Mouse (Mus musculus) liver, postnatal 0 days (tissue): ENCODE results near the gene Add1. TPM values are rescaled to one million over a fixed set of nuclear protein-coding genes. Genes with fewer than 3 reads are reported as not detected.
A peak's percentile ranks its signal among the peaks of the same experiment; 100 is the strongest.

Experiments
- ATAC-seq: fragments of 200-750 bp; cut with Nextera tagmentation; 2 replicates; pipeline ENCODE4 v1.8.0; 2017; ENCODE audit warnings: mild to moderate bottlenecking, moderate library complexity
- DNase-seq: peaks from one replicate; pipeline ENCODE4 v3.0.0-alpha.2; 2016
- H3K27ac ChIP-seq: fragments of 300-500 bp; sonication (generic); 2 replicates; pipeline ENCODE4 v1.5.1; 2014; ENCODE audit warnings: antibody characterized with exemption, moderate library complexity, mild to moderate bottlenecking, low read depth
- H3K27me3 ChIP-seq: fragments of 300-500 bp; sonication (generic); 2 replicates; pipeline ENCODE4 v1.6.1; 2014; ENCODE audit warnings: low read length, control low read depth, mixed read lengths; ENCODE audit not compliant: insufficient read depth
- H3K36me3 ChIP-seq: fragments of 300-500 bp; sonication (generic); replicated peaks from 2 replicates; pipeline ENCODE4 v1.6.1; 2014; ENCODE audit warnings: mild to moderate bottlenecking, control low read depth, low read length, moderate library complexity, mixed read lengths; ENCODE audit not compliant: insufficient read depth
- H3K4me1 ChIP-seq: fragments of 300-500 bp; sonication (generic); 2 replicates; pipeline ENCODE4 v1.6.1; 2014; ENCODE audit warnings: antibody characterized with exemption, mild to moderate bottlenecking, control low read depth; ENCODE audit not compliant: insufficient read depth
- H3K4me2 ChIP-seq: fragments of 300-500 bp; sonication (generic); 2 replicates; pipeline ENCODE4 v1.6.1; 2014; ENCODE audit warnings: low read depth, mild to moderate bottlenecking, low read length, moderate library complexity, mixed read lengths
- H3K4me3 ChIP-seq: fragments of 300-500 bp; sonication (generic); 2 replicates; pipeline ENCODE4 v1.5.1; 2014; ENCODE audit warnings: low read depth, low read length
- H3K9ac ChIP-seq: fragments of 300-500 bp; sonication (generic); replicated peaks from 2 replicates; pipeline ENCODE4 v1.6.1; 2014; ENCODE audit warnings: mild to moderate bottlenecking, moderate library complexity
- H3K9me3 ChIP-seq: fragments of 300-500 bp; sonication (generic); 2 replicates; pipeline ENCODE4 v1.6.1; 2016; ENCODE audit warnings: mild to moderate bottlenecking, control low read depth, low read length, mixed read lengths
- CTCF ChIP-seq: sonication (generic); IDR thresholded peaks from 2 replicates; pipeline ENCODE4 v1.5.1; 2016; ENCODE audit warnings: antibody characterized with exemption, low read depth
- EP300 ChIP-seq: IDR thresholded peaks from 2 replicates; pipeline ENCODE4 v1.6.1; 2016; ENCODE audit warnings: antibody characterized with exemption, low read depth, mild to moderate bottlenecking
- WGBS: fragments of 180-500 bp; shearing (Covaris S2); extraction: QIAGEN DNeasy Blood & Tissue Kit; methylation state at CpG from one replicate; pipeline ENCODE4 v1.1.7; 2014; ENCODE audit not compliant: insufficient replicate concordance; 5-methylcytosine and 5-hydroxymethylcytosine counted together
- polyA plus RNA-seq: library from polyadenylated mRNA; unstranded; fragments of >200 nt; fragmentation: Nextera tagmentation; extraction: Ambion mirVana; gene quantifications from 2 replicates; pipeline ENCODE4 v1.2.1, GENCODE M21; 2015

The Add1 gene
- 52.0 and 54.8 TPM in 2 replicates for polyA plus RNA-seq

GRCm38 (mm10) chr5:34573268-34574221, at the start of gene Add1:
Add1 (plus strand) TSS chr5:34573664.
- Histone ChIP-seq H3K36me3 (peaks cover 6% of the 10 kb centered on the region; the same call in 1 of the 2 replicates), H3K9ac (peak within 1 kb of the TSS; percentile 99), H3K4me3 (peak within 1 kb of the TSS; percentile 99), H3K4me1 (peaks cover 44% of the 10 kb centered on the region), H3K27ac (peak within 1 kb of the TSS; percentile 99), H3K9me3 (no peaks in the 10 kb centered on the region), H3K27me3 (no peaks in the 10 kb centered on the region), H3K4me2 (peak within 1 kb of the TSS; percentile 76)
- ATAC-seq, result peak; percentile 96
- TF ChIP-seq CTCF (peak; percentile 18; the same call in 1 of the 2 replicates), EP300 (peak; percentile 81)
- peak; percentile 97 for DNase-seq
- 1% methylated on average over 67 of the region's 84 CpGs for WGBS

GRCm38 (mm10) chr5:34523958-34524485, 49.4 kb upstream of the Add1 start:
- H3K9ac ChIP-seq, result no peak overlapping the region
- 44% methylated on average over 4 of the region's 4 CpGs for WGBS
- no peak for DNase-seq

GRCm38 (mm10) chr5:34524511-34524910, 49.0 kb upstream of the Add1 start:
- Histone ChIP-seq H3K9ac (no peak overlapping the region), H3K4me1 (peaks cover 50% of the 10 kb centered on the region), H3K4me3 (no peak overlapping the region), H3K27ac (no peak overlapping the region), H3K36me3 (no peaks in the 10 kb centered on the region), H3K27me3 (no peaks in the 10 kb centered on the region), H3K4me2 (no peak overlapping the region), H3K9me3 (no peaks in the 10 kb centered on the region)
- DNase-seq (no peak), ATAC-seq (no peak)
- TF ChIP-seq EP300, result no peak
- no peak for TF ChIP-seq CTCF

More at GRCm38 (mm10) chr5:34523958-34524485, 49.4 kb upstream of the Add1 start:
- Histone ChIP-seq H3K9me3 (no peaks in the 10 kb centered on the region), H3K27ac (no peak overlapping the region), H3K4me1 (peaks cover 50% of the 10 kb centered on the region), H3K27me3 (no peaks in the 10 kb centered on the region), H3K4me2 (no peak overlapping the region), H3K4me3 (no peak overlapping the region), H3K36me3 (no peaks in the 10 kb centered on the region)
- TF ChIP-seq CTCF (peak; percentile 65), EP300 (no peak)
- ATAC-seq, result no peak

- peak within 1 kb of the TSS; percentile 81 for H3K9ac ChIP-seq
- TF ChIP-seq CTCF (peak; percentile 43; the same call in 1 of the 2 replicates), EP300 (no peak)
- 2% methylated on average over 38 of the region's 38 CpGs for WGBS
- DNase-seq (peak; percentile 100), ATAC-seq (peak; percentile 94)
- H3K4me2 ChIP-seq, result peak within 1 kb of the TSS; percentile 93
- peak within 1 kb of the TSS; percentile 90 for H3K27ac ChIP-seq
- peaks cover 46% of the 10 kb centered on the region for H3K4me1 ChIP-seq
- H3K27me3 ChIP-seq, result no peaks in the 10 kb centered on the region
- no peaks in the 10 kb centered on the region for H3K9me3 ChIP-seq
- H3K4me3 ChIP-seq, result peak within 1 kb of the TSS; percentile 82
- no peaks in the 10 kb centered on the region for H3K36me3 ChIP-seq
Observed at GRCm38 (mm10) chr5:34525663-34526476, 47.6 kb upstream of the Add1 start, which contains the start of gene Sh3bp2. Sh3bp2 (plus strand) TSS chr5:34525838.

GRCm38 (mm10) chr5:34526477-34526775, 47.0 kb upstream of the Add1 start:
- WGBS, result 53% methylated on average over 5 of the region's 5 CpGs

GRCm38 (mm10) chr5:34527352-34527751, 46.1 kb upstream of the Add1 start:
- no peak overlapping the region for H3K9ac ChIP-seq
- DNase-seq, result no peak

More at GRCm38 (mm10) chr5:34526477-34526775, 47.0 kb upstream of the Add1 start:
- peak overlapping the region; percentile 90 for H3K27ac ChIP-seq
- H3K27me3 ChIP-seq, result no peaks in the 10 kb centered on the region
- ATAC-seq (no peak), DNase-seq (no peak)
- no peaks in the 10 kb centered on the region for H3K36me3 ChIP-seq
- H3K9ac ChIP-seq, result peak overlapping the region; percentile 81
- TF ChIP-seq EP300 (no peak), CTCF (no peak)
- peak overlapping the region; percentile 82 for H3K4me3 ChIP-seq
- peaks cover 47% of the 10 kb centered on the region for H3K4me1 ChIP-seq
- H3K9me3 ChIP-seq, result no peaks in the 10 kb centered on the region
- peak overlapping the region; percentile 93 for H3K4me2 ChIP-seq

More at GRCm38 (mm10) chr5:34527352-34527751, 46.1 kb upstream of the Add1 start:
- Histone ChIP-seq H3K36me3 (no peaks in the 10 kb centered on the region), H3K27ac (peak overlapping the region; percentile 90; the same call in 1 of the 2 replicates), H3K9me3 (no peaks in the 10 kb centered on the region), H3K4me1 (peaks cover 55% of the 10 kb centered on the region), H3K4me3 (no peak overlapping the region), H3K4me2 (peak overlapping the region; percentile 93), H3K27me3 (no peaks in the 10 kb centered on the region)
- ATAC-seq, result no peak
- WGBS, result 81% methylated on average over 2 of the region's 2 CpGs
- TF ChIP-seq EP300 (no peak), CTCF (no peak)
